Mouse (Mus musculus) CD8-positive naive resting alpha-beta T cell, adult 57 days (primary cell): ENCODE measurements around the gene Agtr1b. TPM values are rescaled to one million over a fixed set of nuclear protein-coding genes. Genes with fewer than 3 reads are reported as not detected.

ENCODE experiments used
- total RNA-seq: library from RNA; stranded (reverse); gene quantifications from one replicate; pipeline ENCODE4 v1.2.4, GENCODE M21; 2023

Agtr1b gene
- total RNA-seq, result not detected

GRCm38 (mm10) chr3:20366558-20367522, at the start of gene Agtr1b:
Gene Agtr1b, minus strand, starts transcription at chr3:20367177.

GRCm38 (mm10) chr3:20275633-20276032, 91.3 kb downstream of the Agtr1b start, which contains the start of gene Cpb1:
Gene Cpb1, minus strand, starts transcription at chr3:20275733.

Other genes with a start within 250 kb of the Agtr1b start
- gene Gyg, start 211.9 kb downstream of the Agtr1b start, total RNA-seq, result 31.1 TPM
- 0.46 TPM for gene Cpa3, start 125.0 kb downstream of the Agtr1b start, total RNA-seq
- gene Cpb1, start 91.4 kb downstream of the Agtr1b start, total RNA-seq, result 1.8 TPM